Mouse (Mus musculus) macrophage (primary cell): ENCODE data around the gene A730061H03Rik. TPM values are rescaled to one million over a fixed set of nuclear protein-coding genes. Genes with fewer than 3 reads are reported as not detected.

Experiments
- H3K27ac ChIP-seq: fragments of 350-480 bp; formaldehyde crosslinking; 2 replicates; pipeline ENCODE4 v1.9.0; 2021
- H3K36me3 ChIP-seq: fragments of 350-480 bp; formaldehyde crosslinking; 2 replicates; pipeline ENCODE4 v1.9.0; 2021; ENCODE audit errors: inconsistent target
- H3K4me3 ChIP-seq: fragments of 350-480 bp; formaldehyde crosslinking; 2 replicates; pipeline ENCODE4 v1.9.0; 2021; ENCODE audit errors: inconsistent target
- H3K79me2 ChIP-seq: fragments of 350-480 bp; formaldehyde crosslinking; 2 replicates; pipeline ENCODE4 v1.9.0; 2021; ENCODE audit errors: inconsistent target
- WGBS: methylation state at CpG from one replicate; pipeline ENCODE4 v1.1.7; 2026; ENCODE audit warnings: inconsistent platforms; ENCODE audit not compliant: missing documents; 5-methylcytosine and 5-hydroxymethylcytosine counted together
- polyA plus RNA-seq: library from polyadenylated mRNA; stranded (reverse); fragments of 250-400 nt; gene quantifications from 3 replicates; pipeline ENCODE4 v1.2.4, GENCODE M21; 2018; ENCODE audit warnings: inconsistent platforms

A730061H03Rik gene
- polyA plus RNA-seq, 1 experiment from 2014 or later: not detected

DNA sequence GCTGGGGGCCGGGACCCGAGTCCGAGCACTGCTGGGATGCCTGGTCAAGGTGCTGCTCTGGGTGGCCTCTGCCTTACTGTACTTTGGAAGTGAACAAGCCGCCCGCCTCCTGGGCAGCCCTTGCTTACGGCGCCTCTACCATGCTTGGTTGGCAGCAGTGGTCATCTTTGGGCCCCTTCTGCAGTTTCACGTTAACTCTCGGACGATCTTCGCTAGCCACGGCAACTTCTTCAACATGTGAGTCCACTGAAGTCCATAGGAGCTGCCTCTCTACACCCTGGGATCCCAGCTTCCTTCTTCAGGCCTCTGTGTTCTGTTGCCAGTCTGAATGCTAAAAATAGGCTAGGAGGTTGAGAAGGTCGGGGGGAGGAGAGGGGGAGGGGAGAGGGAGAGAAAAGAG, 15.5 kb upstream of the A730061H03Rik start:
- Histone ChIP-seq H3K79me2 (peaks cover 22% of the 10 kb centered on the region), H3K27ac (no peak overlapping the region), H3K36me3 (peaks cover 13% of the 10 kb centered on the region), H3K4me3 (no peak overlapping the region)
- WGBS: 65% methylated on average over 13 of the region's 13 CpGs

DNA sequence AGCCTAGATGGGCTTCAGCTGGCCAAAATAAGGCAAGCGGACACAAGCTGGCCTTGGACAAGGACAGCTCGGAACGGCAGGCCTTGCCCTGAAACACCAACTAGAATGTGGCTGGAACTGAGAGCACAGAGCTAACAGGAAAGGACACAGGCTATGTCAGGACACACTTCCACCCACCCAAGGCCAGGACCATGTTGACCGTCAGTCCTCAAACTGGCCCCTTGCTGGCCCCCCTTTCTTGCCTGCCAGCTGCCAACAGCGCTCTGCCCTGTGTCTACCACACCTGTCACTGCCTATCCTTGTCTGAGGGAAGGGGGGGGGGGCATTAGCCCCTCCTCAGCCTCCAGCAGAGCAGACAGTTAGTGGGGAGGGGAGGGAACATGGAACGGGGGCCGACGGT, 15.1 kb upstream of the A730061H03Rik start, which contains the start of gene Fitm1:
TSS of gene Fitm1 (plus strand) at position 316 of the 400 bp plus-strand sequence.
- H3K36me3 ChIP-seq: peaks cover 9% of the 10 kb centered on the region
- peaks cover 20% of the 10 kb centered on the region for H3K79me2 ChIP-seq
- WGBS: 77% methylated on average over 8 of the region's 8 CpGs
- no peak within 1 kb of the TSS for H3K27ac ChIP-seq
- no peak within 1 kb of the TSS for H3K4me3 ChIP-seq

DNA sequence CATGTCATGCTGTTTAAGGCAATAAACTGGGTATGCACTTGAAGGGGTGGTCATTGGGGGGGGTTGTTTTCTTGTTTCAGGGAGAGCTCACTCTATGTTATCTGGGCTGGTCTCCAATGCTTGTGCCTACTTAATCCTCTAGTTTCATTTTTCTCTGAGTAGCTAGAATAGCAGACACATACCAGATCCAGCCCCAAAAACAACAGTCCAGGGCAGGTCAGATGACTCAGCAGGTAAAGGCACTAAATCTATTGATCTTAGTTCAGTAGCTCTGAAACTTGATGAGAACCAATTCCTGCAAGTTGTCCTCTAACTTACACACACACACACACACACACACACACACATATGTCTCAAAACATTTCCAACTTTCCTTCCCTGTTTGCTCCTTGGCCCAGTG, 11.6 kb upstream of the A730061H03Rik start:
- Histone ChIP-seq H3K36me3 (peaks cover 32% of the 10 kb centered on the region), H3K4me3 (no peak overlapping the region), H3K79me2 (no peaks in the 10 kb centered on the region), H3K27ac (no peak overlapping the region)

DNA sequence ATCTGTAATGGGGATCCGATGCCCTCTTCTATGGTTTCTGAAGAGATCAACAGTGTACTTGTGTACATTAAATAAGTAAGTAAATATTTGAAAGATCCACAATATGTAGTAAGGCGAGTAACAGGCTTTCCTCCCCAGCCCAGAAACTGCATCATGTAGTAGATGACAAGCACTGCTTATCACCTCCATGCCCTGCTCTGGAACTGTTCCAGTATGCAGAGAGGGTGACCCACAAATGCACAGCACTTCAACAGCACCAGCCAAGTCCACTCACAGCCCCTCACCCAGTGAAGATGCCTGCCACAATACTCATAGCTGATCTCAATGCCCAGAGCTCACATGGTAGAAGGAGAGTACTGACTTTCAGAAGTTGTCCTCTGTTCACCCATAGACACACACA, 10.4 kb upstream of the A730061H03Rik start:
- H3K27ac ChIP-seq: no peak overlapping the region
- 96% methylated on average over 2 of the region's 2 CpGs for WGBS
- H3K4me3 ChIP-seq: no peak overlapping the region
- peaks cover 44% of the 10 kb centered on the region for H3K36me3 ChIP-seq
- no peaks in the 10 kb centered on the region for H3K79me2 ChIP-seq

DNA sequence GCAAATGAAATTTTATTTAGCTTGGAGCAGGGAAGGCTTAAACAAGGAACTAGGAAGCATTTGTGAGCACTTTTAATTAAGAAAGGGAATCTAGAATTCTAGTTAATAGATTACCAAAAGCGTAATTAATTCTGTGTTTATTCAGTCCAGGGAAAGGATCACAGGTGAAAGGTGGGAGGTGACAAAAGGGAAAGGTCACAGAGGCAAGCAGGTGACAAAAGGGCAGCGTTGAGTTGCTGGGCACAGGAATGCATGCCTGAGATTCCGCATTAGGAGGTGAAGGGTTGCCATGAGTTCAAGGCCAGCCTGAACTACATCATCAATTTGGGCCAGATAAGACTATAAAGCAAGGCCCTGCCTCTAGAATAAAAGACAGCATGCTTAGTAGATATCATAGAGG, 7.3 kb upstream of the A730061H03Rik start:
- Histone ChIP-seq H3K79me2 (no peaks in the 10 kb centered on the region), H3K4me3 (no peak overlapping the region), H3K27ac (no peak overlapping the region), H3K36me3 (peaks cover 68% of the 10 kb centered on the region)
- WGBS: 93% methylated on average over 3 of the region's 3 CpGs

DNA sequence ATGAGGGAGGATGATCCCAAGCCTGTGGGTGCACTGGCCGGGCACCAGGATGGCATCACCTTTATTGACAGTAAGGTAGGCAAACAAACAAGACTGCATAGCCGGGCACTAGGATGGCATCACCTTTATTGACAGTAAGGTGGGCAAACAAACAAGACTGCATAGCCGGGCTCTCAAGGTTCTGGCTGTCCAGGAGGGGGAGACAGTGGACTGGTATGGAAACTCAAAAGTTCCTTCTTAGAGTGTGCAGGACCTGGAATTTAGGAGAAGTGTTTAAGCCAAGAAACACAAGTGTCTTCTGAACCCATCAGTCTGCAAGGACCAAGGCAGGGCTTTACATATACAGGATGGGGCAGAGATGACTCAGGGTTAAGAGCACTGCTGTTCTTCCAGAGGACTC, 5.5 kb upstream of the A730061H03Rik start:
- no peak overlapping the region for H3K4me3 ChIP-seq
- peaks cover 68% of the 10 kb centered on the region for H3K36me3 ChIP-seq
- 96% methylated on average over 3 of the region's 3 CpGs for WGBS
- no peak overlapping the region for H3K27ac ChIP-seq
- peaks cover 14% of the 10 kb centered on the region; the same call in 1 of the 2 replicates for H3K79me2 ChIP-seq

DNA sequence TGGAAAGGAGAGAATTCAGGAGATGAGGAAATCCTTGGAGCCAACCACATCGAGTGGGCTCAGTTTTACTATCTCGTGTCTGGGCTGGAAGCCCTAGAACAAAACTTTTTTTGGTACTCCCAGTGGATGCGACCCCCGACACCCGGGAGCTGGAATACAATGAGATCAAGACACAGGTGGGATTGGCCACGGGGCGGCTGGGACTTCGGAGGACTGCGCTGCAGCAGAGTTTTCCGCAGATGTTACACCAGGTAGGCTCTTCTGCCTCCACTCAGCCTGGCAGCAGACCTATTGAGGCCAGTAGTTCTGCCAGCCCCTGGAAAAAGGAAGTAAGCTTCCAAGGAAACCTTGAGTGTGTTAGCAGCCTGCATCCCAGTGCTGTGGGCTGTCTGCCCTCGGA, 3.0 kb upstream of the A730061H03Rik start:
- Histone ChIP-seq H3K36me3 (peaks cover 51% of the 10 kb centered on the region), H3K4me3 (no peak overlapping the region), H3K27ac (no peak overlapping the region), H3K79me2 (peaks cover 26% of the 10 kb centered on the region; the same call in 1 of the 2 replicates)
- WGBS: 93% methylated on average over 11 of the region's 11 CpGs

DNA sequence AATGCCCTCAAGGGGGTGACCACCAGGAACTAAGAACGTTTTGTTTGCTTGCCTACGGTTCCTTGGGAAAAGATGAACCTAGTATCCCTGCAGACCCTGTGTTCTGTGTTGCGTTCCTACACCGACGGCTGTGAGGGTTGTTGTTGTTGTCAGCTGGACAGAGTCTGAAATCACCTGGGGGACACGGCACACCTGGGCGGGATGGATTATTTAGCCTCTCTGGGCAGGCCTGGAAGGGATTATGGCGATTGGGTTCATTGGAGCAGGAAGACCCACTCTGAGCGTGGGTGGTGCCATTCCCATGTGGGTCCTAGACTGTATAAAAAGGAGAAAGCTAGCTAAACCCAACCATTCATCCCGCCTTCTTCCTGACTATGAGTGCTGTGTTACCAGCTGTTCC, 1.7 kb upstream of the A730061H03Rik start:
- WGBS: 98% methylated on average over 10 of the region's 10 CpGs
- Histone ChIP-seq H3K4me3 (no peak overlapping the region), H3K27ac (no peak overlapping the region), H3K79me2 (peaks cover 29% of the 10 kb centered on the region; the same call in 1 of the 2 replicates), H3K36me3 (peaks cover 37% of the 10 kb centered on the region)

DNA sequence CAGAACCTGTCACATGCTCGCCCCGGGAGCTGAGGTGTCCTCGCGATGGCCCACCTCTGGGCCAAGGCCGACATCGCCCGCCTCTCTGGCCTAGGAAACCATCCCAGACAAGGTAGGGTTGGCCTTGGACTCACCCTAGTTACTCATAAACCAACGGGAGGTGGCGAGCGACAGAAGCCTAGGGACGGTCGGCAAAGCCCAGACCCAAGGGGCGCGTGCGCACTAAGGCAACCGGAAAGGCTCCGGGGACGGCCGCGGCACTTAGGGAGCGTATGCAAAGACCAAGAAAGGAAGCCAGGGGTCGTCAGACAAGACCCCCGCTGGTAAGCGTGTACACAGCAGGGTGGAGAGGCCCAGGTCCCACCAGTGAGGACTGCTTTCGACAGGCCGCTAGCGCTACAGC, 406 bp downstream of the A730061H03Rik start, which contains the start of gene Dcaf11:
TSS of gene Dcaf11 (plus strand) at position 208 of the 403 bp plus-strand sequence.
- Histone ChIP-seq H3K4me3 (peak within 1 kb of the TSS; percentile 89), H3K36me3 (peaks cover 17% of the 10 kb centered on the region), H3K27ac (peak within 1 kb of the TSS; percentile 96), H3K79me2 (peaks cover 29% of the 10 kb centered on the region; the same call in 1 of the 2 replicates)
- WGBS: under 1% methylated on average over 26 of the region's 27 CpGs

DNA sequence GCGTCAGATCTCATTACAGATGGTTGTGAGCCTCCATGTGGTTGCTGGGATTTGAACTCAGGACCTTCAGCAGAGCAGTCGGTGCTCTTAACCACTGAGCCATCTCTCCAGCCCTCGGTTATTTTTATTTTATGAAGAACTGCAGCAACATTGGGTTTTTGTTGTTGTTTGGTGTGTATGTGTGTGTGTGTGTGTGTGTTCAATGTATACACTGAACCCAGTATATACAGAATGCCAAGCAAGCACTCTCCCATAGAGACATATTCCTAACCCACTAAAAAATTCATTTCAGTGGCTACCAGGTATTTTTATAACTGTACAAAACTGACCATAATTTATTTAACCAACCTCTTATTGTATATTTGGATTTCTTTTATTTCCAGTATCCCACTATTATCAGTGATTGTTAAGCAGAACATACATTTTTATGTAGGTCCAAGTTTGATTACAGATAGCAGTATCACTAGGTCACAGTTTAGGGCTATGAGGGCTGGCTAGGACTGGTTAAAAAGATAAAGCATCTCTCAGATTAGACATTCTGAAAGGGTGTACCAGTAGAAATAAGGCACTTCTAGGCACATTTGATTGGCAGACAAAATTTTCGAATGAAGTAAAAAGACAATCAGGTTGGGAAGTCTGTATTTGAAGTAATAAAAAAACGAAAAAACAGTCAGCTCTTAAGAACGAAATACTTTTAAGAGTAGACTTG, 1.3 kb downstream of the A730061H03Rik start:
- H3K36me3 ChIP-seq: peaks cover 8% of the 10 kb centered on the region
- 45% methylated on average over 6 of the region's 6 CpGs for WGBS
- H3K27ac ChIP-seq: peak overlapping the region; percentile 96
- peaks cover 29% of the 10 kb centered on the region; the same call in 1 of the 2 replicates for H3K79me2 ChIP-seq
- peak overlapping the region; percentile 89 for H3K4me3 ChIP-seq

DNA sequence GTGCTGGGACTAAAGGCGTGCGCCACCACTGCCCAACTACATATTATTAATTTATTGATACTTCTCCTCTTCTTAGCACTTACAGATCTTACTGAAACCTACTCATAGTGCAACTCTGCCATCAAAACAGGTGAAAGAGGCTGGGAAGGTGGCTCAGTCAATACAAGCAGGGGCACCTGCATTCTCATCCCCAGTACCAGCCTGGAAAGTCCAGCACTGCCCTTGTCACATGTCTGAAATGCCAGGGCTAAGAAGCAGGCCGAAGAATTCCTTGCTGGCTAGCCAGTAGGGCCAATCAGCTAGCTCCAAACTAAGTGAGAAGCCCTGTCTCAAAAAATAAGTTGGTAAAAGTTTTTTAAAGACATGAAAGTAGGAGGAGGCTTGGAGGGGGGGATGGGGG, 2.6 kb downstream of the A730061H03Rik start:
- WGBS: 83% methylated on average over 3 of the region's 3 CpGs
- Histone ChIP-seq H3K4me3 (no peak overlapping the region), H3K27ac (peak overlapping the region; percentile 96)

DNA sequence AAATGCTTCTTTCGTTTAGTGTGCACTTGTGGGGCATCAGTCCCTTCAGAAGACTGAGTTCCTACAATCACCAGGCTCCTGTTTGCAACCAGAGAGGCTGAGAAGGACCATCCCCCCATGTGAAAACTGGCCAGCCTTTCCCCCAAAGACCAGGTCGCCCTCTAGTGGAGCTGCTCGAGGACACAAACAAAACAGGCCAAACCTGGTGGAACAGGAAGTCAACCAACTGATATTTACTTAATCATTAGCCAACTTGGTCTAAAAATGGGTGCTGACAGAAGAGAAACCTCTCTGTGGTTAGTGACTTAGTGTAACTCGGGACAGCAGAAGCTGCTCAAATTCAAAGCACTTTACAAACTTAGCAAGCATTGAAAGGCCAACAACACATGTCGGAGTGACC, 3.2 kb downstream of the A730061H03Rik start:
- WGBS: 6% methylated on average over 5 of the region's 5 CpGs
- Histone ChIP-seq H3K27ac (peak overlapping the region; percentile 96), H3K79me2 (peaks cover 27% of the 10 kb centered on the region; the same call in 1 of the 2 replicates), H3K36me3 (no peaks in the 10 kb centered on the region), H3K4me3 (no peak overlapping the region)

More for the DNA sequence above, 2.6 kb downstream of the A730061H03Rik start:
- 0 out of 2 replicates have a peak, but pooled peaks cover under 1% of the 10 kb centered on the region for H3K36me3 ChIP-seq
- peaks cover 29% of the 10 kb centered on the region; the same call in 1 of the 2 replicates for H3K79me2 ChIP-seq

DNA sequence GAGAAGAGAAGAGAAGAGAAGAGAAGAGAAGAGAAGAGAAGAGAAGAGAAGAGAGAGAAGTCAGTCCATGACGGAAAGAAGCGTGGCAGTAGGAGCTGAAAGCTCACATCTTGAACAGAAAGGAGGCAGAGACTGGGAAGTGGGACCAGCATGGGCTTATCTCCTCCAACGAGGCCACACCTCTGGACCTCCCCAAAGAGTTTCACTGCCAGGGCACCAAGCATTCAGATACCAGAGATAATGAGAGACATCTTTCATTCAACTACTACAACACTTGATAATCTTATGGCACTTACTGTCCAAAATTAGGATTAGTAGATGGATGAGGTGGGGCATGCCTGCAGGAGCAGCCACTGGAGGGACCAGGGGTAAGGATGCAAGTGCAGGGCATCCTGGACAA, 4.4 kb downstream of the A730061H03Rik start:
- no peak overlapping the region for H3K27ac ChIP-seq
- H3K4me3 ChIP-seq: no peak overlapping the region
- no peaks in the 10 kb centered on the region for H3K36me3 ChIP-seq
- 82% methylated on average over 3 of the region's 3 CpGs for WGBS
- peaks cover 15% of the 10 kb centered on the region; the same call in 1 of the 2 replicates for H3K79me2 ChIP-seq

DNA sequence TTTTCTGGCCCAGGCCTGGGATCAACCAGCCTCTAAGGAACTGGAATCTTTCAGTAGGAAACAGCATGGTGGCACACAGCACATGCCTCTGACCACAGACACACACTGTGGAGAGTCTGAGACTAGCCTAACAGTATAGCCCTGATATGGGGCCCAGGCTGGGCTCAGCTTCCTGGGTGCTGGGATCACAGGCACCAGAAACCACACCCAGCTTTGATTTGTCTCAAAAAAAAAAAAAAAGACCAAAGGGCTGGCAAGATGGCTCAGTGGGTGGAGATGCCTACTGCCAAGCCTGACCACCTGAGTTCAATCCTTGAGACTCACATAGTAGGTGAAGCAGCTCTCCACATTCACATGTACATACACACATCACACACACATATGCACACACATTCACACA, 5.6 kb downstream of the A730061H03Rik start:
- no peak overlapping the region for H3K27ac ChIP-seq
- H3K79me2 ChIP-seq: peaks cover 15% of the 10 kb centered on the region; the same call in 1 of the 2 replicates
- H3K36me3 ChIP-seq: peaks cover 3% of the 10 kb centered on the region; the same call in 1 of the 2 replicates
- H3K4me3 ChIP-seq: no peak overlapping the region

DNA sequence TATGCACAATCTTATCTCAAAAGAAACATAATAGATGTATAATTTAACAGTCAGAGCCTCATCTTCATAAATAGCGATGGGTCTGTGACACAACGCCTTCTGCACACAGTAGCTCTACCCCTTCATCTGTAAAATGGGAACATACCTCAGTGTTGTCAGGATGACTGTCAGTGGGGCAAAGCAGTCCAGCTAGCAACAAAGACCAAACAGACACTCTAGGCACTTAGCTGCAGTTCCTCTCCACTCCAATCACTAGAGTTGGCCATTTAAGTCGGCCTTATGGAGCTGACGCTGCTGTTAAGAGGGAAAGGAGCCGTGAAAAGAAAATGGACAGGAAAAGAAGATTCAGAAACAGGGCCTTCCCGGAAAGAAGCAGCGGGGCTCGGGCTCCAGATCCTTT, 8.4 kb downstream of the A730061H03Rik start:
- H3K27ac ChIP-seq: no peak overlapping the region
- no peaks in the 10 kb centered on the region for H3K79me2 ChIP-seq
- H3K36me3 ChIP-seq: peaks cover 30% of the 10 kb centered on the region
- H3K4me3 ChIP-seq: no peak overlapping the region
- 96% methylated on average over 7 of the region's 8 CpGs for WGBS
